Mouse (Mus musculus) liver, adult 2 months (tissue): ENCODE results near the gene Cpa3. TPM values are rescaled to one million over a fixed set of nuclear protein-coding genes. Genes with fewer than 3 reads are reported as not detected.

Experiments used
- DNase-seq: peaks from one replicate; pipeline ENCODE4 v3.0.0-alpha.2; 2011; ENCODE audit warnings: low read depth, low spot score; ENCODE audit errors: extremely low read depth
- H3K27ac ChIP-seq: fragments of 200-500 bp; replicated peaks from 2 replicates; pipeline ENCODE4 v1.5.1; 2012; ENCODE audit warnings: low read depth, mild to moderate bottlenecking, control low read depth, inconsistent platforms, low read length; ENCODE audit not compliant: insufficient read depth
- H3K27me3 ChIP-seq: fragments of 200-500 bp; 2 replicates; pipeline ENCODE4 v1.6.1; 2012; ENCODE audit warnings: mild to moderate bottlenecking, moderate library complexity, low read length, inconsistent platforms; ENCODE audit not compliant: control insufficient read depth, insufficient read depth
- H3K36me3 ChIP-seq: fragments of 200-500 bp; 2 replicates; pipeline ENCODE4 v1.6.1; 2012; ENCODE audit warnings: low read length, inconsistent platforms; ENCODE audit not compliant: control insufficient read depth, insufficient read depth
- H3K4me1 ChIP-seq: fragments of 200-500 bp; 2 replicates; pipeline ENCODE4 v1.6.1; 2011; ENCODE audit warnings: low read length; ENCODE audit not compliant: control insufficient read depth, insufficient read depth
- H3K4me3 ChIP-seq: fragments of 200-500 bp; 2 replicates; pipeline ENCODE4 v1.5.1; 2011; ENCODE audit warnings: low read depth, mild to moderate bottlenecking, control low read depth, low read length, moderate library complexity; ENCODE audit not compliant: insufficient read depth
- H3K79me2 ChIP-seq: fragments of 200-500 bp; 2 replicates; pipeline ENCODE4 v1.6.1; 2012; ENCODE audit warnings: inconsistent platforms, mild to moderate bottlenecking, low read length, moderate library complexity; ENCODE audit not compliant: control insufficient read depth, insufficient read depth
- H3K9ac ChIP-seq: fragments of 200-500 bp; 2 replicates; pipeline ENCODE4 v1.6.1; 2012; ENCODE audit warnings: low read depth, mild to moderate bottlenecking, control low read depth, inconsistent platforms, low read length
- CTCF ChIP-seq: fragments of 200-500 bp; IDR thresholded peaks from 2 replicates; pipeline ENCODE4 v1.5.1; 2011; ENCODE audit warnings: low read depth, low read length, control low read depth
- POLR2A ChIP-seq: fragments of 200-500 bp; IDR thresholded peaks from 2 replicates; pipeline ENCODE4 v1.6.1; 2011; ENCODE audit warnings: low read length, control low read depth; ENCODE audit not compliant: insufficient read depth; ENCODE audit errors: extremely low read depth
- WGBS: fragments of 180-500 bp; shearing (Covaris S2); methylation state at CpG from one replicate; pipeline ENCODE4 v1.1.7; 2018; 5-methylcytosine and 5-hydroxymethylcytosine counted together
- polyA plus RNA-seq: library from polyadenylated mRNA; depleted of rRNA; stranded (reverse); fragments of >200 nt; gene quantifications from 2 replicates; pipeline ENCODE4 v1.2.3, GENCODE M21; 2012; rRNA removed
- total RNA-seq: library from RNA; depleted of rRNA; stranded (reverse); fragments of >200 nt; gene quantifications from 2 replicates; pipeline ENCODE4 v1.2.3, GENCODE M21; 2014; rRNA removed

Gene Cpa3
- total and polyA plus RNA-seq, 2 experiments = 0.09 TPM; not detected in 1

DNA sequence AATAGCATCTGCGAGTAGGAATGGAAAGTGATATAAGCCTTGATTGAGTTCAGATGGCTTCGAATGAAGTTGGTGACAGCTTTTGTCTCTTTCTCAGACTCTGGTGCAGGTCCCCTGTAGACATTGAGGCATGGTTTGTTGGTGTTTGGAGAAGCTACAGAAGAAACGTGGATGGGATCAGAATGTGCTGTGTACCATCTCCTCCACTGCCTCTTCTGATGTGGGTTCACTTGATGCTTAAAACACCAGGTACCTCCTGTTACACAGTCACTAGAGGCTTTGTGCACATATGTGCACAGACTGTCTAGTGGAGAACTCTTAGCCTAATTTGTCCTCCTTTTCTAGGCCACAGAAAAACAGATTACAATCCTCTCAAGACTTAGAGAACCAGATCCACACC lies 19.8 kb downstream of the Cpa3 start:
- no peak for TF ChIP-seq POLR2A
- TF ChIP-seq CTCF = no peak
- 74% methylated on average over 3 of the region's 3 CpGs for WGBS
- Histone ChIP-seq H3K4me3 (no peak overlapping the region), H3K27me3 (no peaks in the 10 kb centered on the region), H3K36me3 (no peaks in the 10 kb centered on the region), H3K79me2 (no peaks in the 10 kb centered on the region), H3K4me1 (no peaks in the 10 kb centered on the region), H3K9ac (no peak overlapping the region), H3K27ac (no peak overlapping the region)
- DNase-seq = no peak

GRCm38 (mm10) chr3:20198869-20199268 lies 43.1 kb downstream of the Cpa3 start:
- Histone ChIP-seq H3K36me3 (no peaks in the 10 kb centered on the region), H3K27ac (no peak overlapping the region), H3K4me1 (no peaks in the 10 kb centered on the region), H3K79me2 (no peaks in the 10 kb centered on the region), H3K27me3 (no peaks in the 10 kb centered on the region), H3K4me3 (no peak overlapping the region), H3K9ac (no peak overlapping the region)
- peak; percentile 73; the same call in 1 of the 2 replicates for TF ChIP-seq CTCF
- TF ChIP-seq POLR2A = no peak
- DNase-seq = peak; percentile 33
- WGBS = 27% methylated on average over 6 of the region's 6 CpGs

GRCm38 (mm10) chr3:20197878-20198277 lies 44.1 kb downstream of the Cpa3 start:
- WGBS = 66% methylated on average over 10 of the region's 10 CpGs
- H3K36me3 ChIP-seq = no peaks in the 10 kb centered on the region
- no peak for DNase-seq
- H3K79me2 ChIP-seq = no peaks in the 10 kb centered on the region
- no peaks in the 10 kb centered on the region for H3K4me1 ChIP-seq
- no peak overlapping the region for H3K9ac ChIP-seq
- no peak overlapping the region for H3K4me3 ChIP-seq
- no peak for TF ChIP-seq POLR2A
- no peak for TF ChIP-seq CTCF
- no peaks in the 10 kb centered on the region for H3K27me3 ChIP-seq
- no peak overlapping the region for H3K27ac ChIP-seq

DNA sequence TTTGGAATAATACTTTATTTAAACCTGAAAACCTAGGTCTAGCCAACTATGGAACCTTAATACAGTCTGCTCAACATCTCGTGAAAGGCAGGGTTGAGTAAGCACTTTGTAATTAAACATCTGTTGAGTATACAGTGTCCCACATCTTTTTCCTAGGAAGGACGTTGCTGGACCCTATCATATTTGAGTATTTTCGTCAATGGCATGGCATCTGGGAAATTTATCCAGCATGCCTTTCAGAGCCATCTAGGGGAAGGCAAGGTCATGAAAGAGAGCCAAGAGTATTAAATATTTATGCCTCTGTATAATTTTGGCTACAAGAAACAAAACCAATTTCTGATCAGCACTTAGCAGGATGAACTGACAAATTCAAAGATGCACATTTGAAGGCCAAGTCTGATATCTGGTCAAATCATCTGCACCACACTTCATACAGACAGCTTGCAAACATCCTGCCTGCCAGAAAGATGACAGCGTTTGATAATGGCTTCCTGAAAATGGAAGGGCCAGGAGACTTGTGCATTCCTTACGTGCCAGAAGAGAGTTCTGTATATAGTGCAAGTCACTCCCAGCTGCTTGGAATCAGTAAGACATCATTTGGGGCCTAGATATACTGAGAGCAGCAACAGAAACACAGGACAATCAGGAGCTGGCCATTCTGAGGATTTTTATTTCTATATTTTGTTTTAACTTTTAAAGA lies 52.9 kb downstream of the Cpa3 start:
- Histone ChIP-seq H3K27ac (no peak overlapping the region), H3K36me3 (no peaks in the 10 kb centered on the region), H3K27me3 (no peaks in the 10 kb centered on the region), H3K4me1 (no peaks in the 10 kb centered on the region), H3K79me2 (no peaks in the 10 kb centered on the region), H3K4me3 (no peak overlapping the region), H3K9ac (no peak overlapping the region)
- DNase-seq = no peak
- TF ChIP-seq CTCF (no peak), POLR2A (no peak)
- 61% methylated on average over 5 of the region's 5 CpGs for WGBS

- Histone ChIP-seq H3K79me2 (no peaks in the 10 kb centered on the region), H3K36me3 (no peaks in the 10 kb centered on the region), H3K27ac (no peak overlapping the region), H3K9ac (no peak overlapping the region), H3K4me1 (no peaks in the 10 kb centered on the region), H3K27me3 (no peaks in the 10 kb centered on the region), H3K4me3 (no peak overlapping the region)
- WGBS = 93% methylated on average over 6 of the region's 6 CpGs
- DNase-seq = no peak
- TF ChIP-seq CTCF (no peak), POLR2A (no peak)
Observed at GRCm38 (mm10) chr3:20172394-20172793, 69.6 kb downstream of the Cpa3 start.

DNA sequence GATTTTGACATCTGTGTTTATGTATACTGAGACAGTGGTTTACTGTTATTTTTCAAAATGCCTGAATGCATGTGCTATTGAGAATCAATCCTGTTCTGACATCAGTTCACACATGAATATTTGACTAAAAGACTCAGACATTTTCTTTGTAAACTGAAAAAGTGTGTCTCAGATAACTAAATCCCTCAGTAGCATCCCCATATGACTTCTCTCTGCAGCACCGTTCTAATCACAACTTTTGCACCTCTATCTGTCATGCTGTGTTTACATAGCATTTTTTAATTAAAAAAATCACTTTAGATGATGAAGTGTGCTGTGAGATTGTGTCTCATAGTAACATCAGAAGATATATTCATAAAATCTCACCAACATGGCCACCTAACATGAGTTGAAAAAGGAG lies 74.5 kb downstream of the Cpa3 start:
- Histone ChIP-seq H3K4me1 (no peaks in the 10 kb centered on the region), H3K27ac (no peak overlapping the region), H3K27me3 (no peaks in the 10 kb centered on the region), H3K9ac (no peak overlapping the region), H3K79me2 (no peaks in the 10 kb centered on the region), H3K36me3 (no peaks in the 10 kb centered on the region), H3K4me3 (no peak overlapping the region)
- TF ChIP-seq POLR2A = no peak
- no peak for TF ChIP-seq CTCF
- DNase-seq = no peak
- 63% methylated on average over 1 of the region's 1 CpGs for WGBS

Other genes starting within 250 kb of the Cpa3 start
- 7.6 and 8.6 TPM in 2 replicates for gene Hps3, start 206.9 kb downstream of the Cpa3 start, total RNA-seq
- gene Hps3, start 206.9 kb downstream of the Cpa3 start, polyA plus RNA-seq = 7.6 and 11.7 TPM in 2 replicates
- gene Hltf, start 184.4 kb downstream of the Cpa3 start, total RNA-seq = 10.5 and 15.2 TPM in 2 replicates
- gene Hltf, start 184.4 kb downstream of the Cpa3 start, polyA plus RNA-seq = 1.2 TPM in 2 replicates
- 6.1 and 6.6 TPM in 2 replicates for gene Gyg, start 86.9 kb downstream of the Cpa3 start, total RNA-seq
- gene Gyg, start 86.9 kb downstream of the Cpa3 start, polyA plus RNA-seq = 4.4 and 4.5 TPM in 2 replicates
- gene Cpb1, start 33.6 kb upstream of the Cpa3 start, total RNA-seq = 7.9 and 76.8 TPM in 2 replicates
- 0.16 TPM in 1 of 2 replicates, not detected in the other for gene Cpb1, start 33.6 kb upstream of the Cpa3 start, polyA plus RNA-seq
- gene Agtr1b, start 125.0 kb upstream of the Cpa3 start, total RNA-seq = not detected in 2 replicates
- not detected in 2 replicates for gene Agtr1b, start 125.0 kb upstream of the Cpa3 start, polyA plus RNA-seq